Mouse (Mus musculus) pancreas, adult 10 weeks (tissue): ENCODE data around the gene Olfr901. TPM values are rescaled to one million over a fixed set of nuclear protein-coding genes. Genes with fewer than 3 reads are reported as not detected.

Source experiments
- polyA plus RNA-seq: library from polyadenylated mRNA; stranded (reverse); fragments of 350-450 nt; fragmentation: Illumina TruSeq; extraction: RNeasy Lipid Tissue Mini Kit (QIAGEN cat#74804); gene quantifications from one replicate; pipeline ENCODE4 v1.2.3, GENCODE M21; 2015; ENCODE audit warnings: low read depth, low replicate concordance; ENCODE audit not compliant: insufficient read depth

The Olfr901 gene
- polyA plus RNA-seq, result not detected

DNA sequence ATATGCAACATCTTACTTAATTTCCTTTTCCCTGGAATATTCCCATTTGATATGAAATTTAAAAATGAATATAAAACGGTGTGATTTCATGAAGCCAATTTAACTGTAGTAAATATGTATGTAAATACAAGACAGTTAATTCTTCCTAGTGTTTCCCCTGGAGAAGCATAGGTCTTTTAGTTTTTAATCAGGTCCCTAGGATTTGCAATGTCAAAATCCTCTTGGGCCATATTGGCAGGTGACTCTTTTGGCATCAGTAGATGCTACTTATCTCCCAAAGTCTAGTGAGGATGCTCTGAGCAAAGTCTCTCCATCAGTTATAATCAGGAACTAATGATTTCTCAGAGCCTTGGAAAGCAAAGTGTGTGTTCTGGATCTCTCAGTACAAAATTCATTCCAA is at the start of gene Olfr901:
TSS of gene Olfr901 (plus strand) at position 301 of the 400 bp plus-strand sequence.

DNA sequence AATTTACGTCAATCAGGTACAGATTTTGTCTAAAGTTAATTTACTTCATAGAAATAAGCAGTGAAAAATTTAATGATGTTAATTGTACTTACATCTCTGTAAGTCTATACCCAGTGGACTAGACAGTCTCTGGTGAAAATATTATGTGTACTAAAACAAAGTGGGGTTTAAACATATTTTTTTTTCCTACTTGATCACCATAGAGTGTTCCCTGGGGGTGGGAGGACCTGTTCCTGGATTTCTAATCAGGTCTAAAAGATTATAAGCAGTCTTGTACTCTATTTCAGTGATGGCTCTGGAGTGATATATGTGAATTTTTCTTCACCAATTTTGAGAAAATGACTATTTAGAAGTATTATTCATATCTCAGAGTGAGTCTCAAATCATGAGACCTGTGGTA is 27.9 kb upstream of the Olfr901 start, which contains the start of gene Olfr147:
TSS of gene Olfr147 (plus strand) at position 301 of the 400 bp plus-strand sequence.

DNA sequence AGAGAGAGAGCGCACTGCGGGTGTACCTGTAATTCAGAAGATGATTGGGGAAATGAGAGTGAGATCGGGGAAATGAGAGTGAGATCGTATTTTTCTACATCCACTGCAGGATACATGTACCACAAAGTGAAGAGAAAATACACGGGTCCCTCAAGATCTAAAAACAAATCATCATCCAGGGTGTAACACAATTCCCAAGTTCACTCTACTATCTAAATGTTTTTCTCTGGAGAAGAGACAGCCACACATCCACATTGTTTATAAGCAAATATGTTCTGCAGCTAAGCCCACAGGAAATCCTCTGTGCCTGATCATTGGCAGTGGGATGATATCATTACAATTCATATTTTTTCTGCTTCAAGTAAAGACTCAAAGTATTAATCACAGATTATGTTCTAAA is 18.1 kb downstream of the Olfr901 start, which contains the start of gene Olfr902:
TSS of gene Olfr902 (plus strand) at position 301 of the 400 bp plus-strand sequence.

DNA sequence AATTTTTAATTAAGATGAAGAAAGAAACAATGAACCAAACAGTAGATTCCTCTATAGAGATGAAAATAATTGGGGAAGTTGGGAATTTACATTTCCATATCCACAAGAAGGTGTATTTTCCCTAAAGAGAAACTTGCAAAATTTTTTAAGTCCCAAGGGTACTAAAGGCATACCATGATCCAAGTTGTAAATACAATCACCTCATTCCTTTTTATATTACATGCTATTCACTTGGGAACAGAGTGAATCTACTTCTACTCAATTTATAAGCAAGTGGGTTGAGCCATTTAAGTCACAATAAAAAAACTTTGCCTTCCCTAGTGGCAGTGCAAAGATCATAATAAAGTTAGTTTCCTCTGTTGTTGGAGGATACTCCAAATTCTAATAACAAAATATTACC is 33.6 kb downstream of the Olfr901 start, which contains the start of gene Olfr904:
TSS of gene Olfr904 (plus strand) at position 301 of the 400 bp plus-strand sequence.

DNA sequence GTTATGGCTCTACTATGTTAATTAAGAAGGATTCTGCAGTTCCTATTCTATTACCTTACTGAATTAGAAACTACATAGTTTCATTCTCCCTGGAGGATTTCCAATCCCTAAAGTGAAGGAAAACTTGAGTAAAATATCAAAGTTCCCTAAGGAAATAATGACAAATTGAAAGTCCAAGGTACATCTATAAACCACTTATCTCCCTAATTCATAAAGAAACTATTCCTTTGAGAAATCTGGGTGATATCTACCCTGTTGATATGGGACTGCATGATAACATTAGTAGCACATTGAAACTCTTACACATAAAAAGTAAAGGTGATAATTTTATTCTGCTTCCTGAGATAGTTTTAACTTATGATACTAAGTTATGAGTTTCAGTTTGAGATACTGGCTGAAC is 41.6 kb downstream of the Olfr901 start, which contains the start of gene Olfr905:
TSS of gene Olfr905 (plus strand) at position 301 of the 400 bp plus-strand sequence.

Other genes with a start within 250 kb of the Olfr901 start
- gene Olfr891, start 248.6 kb upstream of the Olfr901 start, polyA plus RNA-seq, result not detected
- gene Olfr893, start 221.1 kb upstream of the Olfr901 start, polyA plus RNA-seq, result not detected
- gene Olfr894, start 211.4 kb upstream of the Olfr901 start, polyA plus RNA-seq, result not detected
- gene Olfr143, start 176.7 kb upstream of the Olfr901 start, polyA plus RNA-seq, result not detected
- gene Olfr895, start 161.6 kb upstream of the Olfr901 start, polyA plus RNA-seq, result not detected
- gene Olfr896-ps1, start 138.3 kb upstream of the Olfr901 start, polyA plus RNA-seq, result not detected
- gene Olfr25, start 100.4 kb upstream of the Olfr901 start, polyA plus RNA-seq, result not detected
- gene Olfr898, start 81.0 kb upstream of the Olfr901 start, polyA plus RNA-seq, result not detected
- gene Olfr250, start 62.6 kb upstream of the Olfr901 start, polyA plus RNA-seq, result not detected
- not detected for gene Olfr251, start 52.4 kb upstream of the Olfr901 start, polyA plus RNA-seq
- gene Olfr147, start 27.8 kb upstream of the Olfr901 start, polyA plus RNA-seq, result not detected
- not detected for gene Olfr902, start 18.2 kb downstream of the Olfr901 start, polyA plus RNA-seq
- gene Olfr904, start 33.7 kb downstream of the Olfr901 start, polyA plus RNA-seq, result not detected
- gene Olfr905, start 41.7 kb downstream of the Olfr901 start, polyA plus RNA-seq, result not detected
- not detected for gene Olfr906, start 57.6 kb downstream of the Olfr901 start, polyA plus RNA-seq
- gene Olfr907, start 66.3 kb downstream of the Olfr901 start, polyA plus RNA-seq, result not detected
- gene Olfr911-ps1, start 92.1 kb downstream of the Olfr901 start, polyA plus RNA-seq, result not detected
- gene Olfr910, start 108.4 kb downstream of the Olfr901 start, polyA plus RNA-seq, result not detected
- not detected for gene Olfr912, start 150.7 kb downstream of the Olfr901 start, polyA plus RNA-seq
- not detected for gene Olfr913, start 163.3 kb downstream of the Olfr901 start, polyA plus RNA-seq
- not detected for gene Olfr914, start 175.6 kb downstream of the Olfr901 start, polyA plus RNA-seq
- gene Olfr916, start 230.4 kb downstream of the Olfr901 start, polyA plus RNA-seq, result not detected
- gene Olfr917, start 236.4 kb downstream of the Olfr901 start, polyA plus RNA-seq, result not detected
- gene Olfr918, start 245.1 kb downstream of the Olfr901 start, polyA plus RNA-seq, result not detected